Mouse (Mus musculus) liver, embryonic 15.5 days (tissue): ENCODE measurements at regions not wholly inside any gene's neighbourhood (a gene's known extent, or its start where the extent isn't known, plus 50 kb on each side); places are given as distances from the start of the nearest gene placed in this dataset.

ENCODE experiments used
- ATAC-seq: fragments of 200-750 bp; cut with Nextera tagmentation; 2 replicates; pipeline ENCODE4 v1.8.0; 2017; ENCODE audit warnings: moderate number of reproducible peaks, mild to moderate bottlenecking, moderate library complexity; ENCODE audit not compliant: insufficient read depth
- H3K27ac ChIP-seq: fragments of 300-500 bp; sonication (generic); replicated peaks from 2 replicates; pipeline ENCODE4 v1.5.1; 2015; ENCODE audit warnings: mild to moderate bottlenecking, inconsistent platforms
- H3K27me3 ChIP-seq: fragments of 300-500 bp; sonication (generic); 2 replicates; pipeline ENCODE4 v1.6.1; 2015; ENCODE audit warnings: mild to moderate bottlenecking, inconsistent platforms
- H3K36me3 ChIP-seq: fragments of 300-500 bp; sonication (generic); replicated peaks from 2 replicates; pipeline ENCODE4 v1.6.1; 2015; ENCODE audit warnings: moderate library complexity, mild to moderate bottlenecking, inconsistent platforms
- H3K4me1 ChIP-seq: fragments of 300-500 bp; sonication (generic); replicated peaks from 2 replicates; pipeline ENCODE4 v1.6.1; 2015; ENCODE audit warnings: inconsistent platforms
- H3K4me2 ChIP-seq: fragments of 300-500 bp; sonication (generic); 2 replicates; pipeline ENCODE4 v1.6.1; 2015; ENCODE audit warnings: moderate library complexity, mild to moderate bottlenecking, inconsistent platforms
- H3K4me3 ChIP-seq: fragments of 300-500 bp; sonication (generic); replicated peaks from 2 replicates; pipeline ENCODE4 v1.5.1; 2015; ENCODE audit warnings: mild to moderate bottlenecking, inconsistent platforms
- H3K9ac ChIP-seq: fragments of 300-500 bp; sonication (generic); 2 replicates; pipeline ENCODE4 v1.6.1; 2015; ENCODE audit warnings: moderate library complexity, mild to moderate bottlenecking, inconsistent platforms
- H3K9me3 ChIP-seq: fragments of 300-500 bp; sonication (generic); replicated peaks from 2 replicates; pipeline ENCODE4 v1.6.1; 2016; ENCODE audit warnings: inconsistent platforms
- WGBS: fragments of 180-500 bp; shearing (Covaris S2); methylation state at CpG from one replicate; pipeline ENCODE4 v1.1.7; 2015; ENCODE audit warnings: mixed read lengths; ENCODE audit not compliant: insufficient replicate concordance; 5-methylcytosine and 5-hydroxymethylcytosine counted together

DNA sequence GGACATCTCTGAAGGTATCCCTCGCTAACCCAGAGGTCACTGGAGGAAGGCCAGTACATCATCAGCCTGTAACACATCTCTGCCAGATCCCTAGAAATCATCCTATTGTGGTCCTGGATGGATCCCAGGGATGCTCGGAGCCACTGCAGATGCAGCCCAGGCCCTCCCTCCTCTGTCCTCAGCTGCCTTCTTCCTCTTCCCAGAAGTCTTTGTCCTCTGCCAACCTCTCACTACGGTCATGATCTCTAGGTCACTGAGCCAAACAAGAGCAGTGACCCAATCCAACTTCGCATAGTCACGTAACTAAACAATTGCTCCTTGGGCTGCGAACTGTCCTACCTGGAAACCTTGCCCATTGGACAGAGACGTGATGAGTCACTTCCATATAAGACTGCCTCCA lies 134.7 kb upstream of the Hs6st1 start:
- H3K36me3 ChIP-seq: no peaks in the 10 kb centered on the region
- no peaks in the 10 kb centered on the region for H3K9me3 ChIP-seq
- H3K9ac ChIP-seq: no peak overlapping the region
- no peak overlapping the region for H3K4me3 ChIP-seq
- H3K4me2 ChIP-seq: no peak overlapping the region
- no peak overlapping the region for H3K27ac ChIP-seq
- no peaks in the 10 kb centered on the region for H3K27me3 ChIP-seq
- WGBS: 71% methylated on average over 7 of the region's 7 CpGs
- 0 out of 2 replicates have a peak, but pooled peaks cover 3% of the 10 kb centered on the region for H3K4me1 ChIP-seq
- no peak for ATAC-seq

GRCm38 (mm10) chr1:35935099-35935651 lies 133.0 kb upstream of the Hs6st1 start:
- no peak for ATAC-seq
- WGBS: 36% methylated on average over 7 of the region's 7 CpGs

GRCm38 (mm10) chr1:35936362-35937093 lies 131.7 kb upstream of the Hs6st1 start:
- Histone ChIP-seq H3K36me3 (no peaks in the 10 kb centered on the region), H3K27me3 (no peaks in the 10 kb centered on the region), H3K9me3 (no peaks in the 10 kb centered on the region), H3K27ac (no peak overlapping the region), H3K4me2 (no peak overlapping the region), H3K9ac (no peak overlapping the region), H3K4me1 (no peaks in the 10 kb centered on the region), H3K4me3 (no peak overlapping the region)
- WGBS: 34% methylated on average over 5 of the region's 5 CpGs
- no peak for ATAC-seq

More at GRCm38 (mm10) chr1:35935099-35935651, 133.0 kb upstream of the Hs6st1 start:
- H3K9ac ChIP-seq: no peak overlapping the region
- H3K4me1 ChIP-seq: 0 out of 2 replicates have a peak, but pooled peaks cover 3% of the 10 kb centered on the region
- H3K9me3 ChIP-seq: no peaks in the 10 kb centered on the region
- no peaks in the 10 kb centered on the region for H3K36me3 ChIP-seq
- H3K4me2 ChIP-seq: no peak overlapping the region
- H3K27me3 ChIP-seq: no peaks in the 10 kb centered on the region
- H3K4me3 ChIP-seq: no peak overlapping the region
- no peak overlapping the region for H3K27ac ChIP-seq

GRCm38 (mm10) chr1:35940236-35940635 lies 128.0 kb upstream of the Hs6st1 start:
- Histone ChIP-seq H3K27me3 (no peaks in the 10 kb centered on the region), H3K4me3 (no peak overlapping the region), H3K4me1 (no peaks in the 10 kb centered on the region), H3K36me3 (no peaks in the 10 kb centered on the region), H3K4me2 (no peak overlapping the region), H3K27ac (no peak overlapping the region), H3K9ac (no peak overlapping the region), H3K9me3 (no peaks in the 10 kb centered on the region)
- 49% methylated on average over 2 of the region's 2 CpGs for WGBS
- no peak for ATAC-seq

DNA sequence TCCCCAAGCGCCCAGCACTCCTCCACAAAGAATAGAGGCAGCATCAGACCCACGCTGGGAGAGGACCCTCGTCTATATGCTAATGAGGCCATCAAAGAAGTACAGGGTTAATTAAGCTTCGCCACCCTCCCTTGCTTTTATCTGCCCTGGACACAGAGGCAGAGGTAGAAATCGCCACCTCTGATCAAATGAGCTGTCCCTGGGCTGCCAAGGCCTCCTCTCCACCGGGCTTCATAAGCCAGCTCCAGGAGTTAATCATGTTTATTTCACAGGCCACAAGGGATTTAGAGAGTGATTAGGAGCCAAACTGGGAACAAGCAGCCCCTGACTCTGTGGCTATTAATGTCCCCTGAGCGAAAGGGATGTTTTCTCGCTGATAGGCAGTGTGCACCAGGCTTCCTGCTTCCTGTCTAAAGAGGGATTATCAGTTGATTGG lies 126.5 kb upstream of the Hs6st1 start:
- Histone ChIP-seq H3K4me3 (no peak overlapping the region), H3K9ac (no peak overlapping the region), H3K36me3 (no peaks in the 10 kb centered on the region), H3K27ac (no peak overlapping the region), H3K27me3 (no peaks in the 10 kb centered on the region), H3K4me1 (no peaks in the 10 kb centered on the region), H3K9me3 (no peaks in the 10 kb centered on the region), H3K4me2 (no peak overlapping the region)
- ATAC-seq: no peak
- 34% methylated on average over 8 of the region's 8 CpGs for WGBS

GRCm38 (mm10) chr1:35942222-35942621 lies 126.0 kb upstream of the Hs6st1 start:
- Histone ChIP-seq H3K27me3 (no peaks in the 10 kb centered on the region), H3K27ac (no peak overlapping the region), H3K4me2 (no peak overlapping the region), H3K36me3 (no peaks in the 10 kb centered on the region), H3K4me1 (no peaks in the 10 kb centered on the region), H3K9me3 (no peaks in the 10 kb centered on the region), H3K9ac (no peak overlapping the region), H3K4me3 (no peak overlapping the region)
- WGBS: 38% methylated on average over 7 of the region's 7 CpGs
- ATAC-seq: no peak

DNA sequence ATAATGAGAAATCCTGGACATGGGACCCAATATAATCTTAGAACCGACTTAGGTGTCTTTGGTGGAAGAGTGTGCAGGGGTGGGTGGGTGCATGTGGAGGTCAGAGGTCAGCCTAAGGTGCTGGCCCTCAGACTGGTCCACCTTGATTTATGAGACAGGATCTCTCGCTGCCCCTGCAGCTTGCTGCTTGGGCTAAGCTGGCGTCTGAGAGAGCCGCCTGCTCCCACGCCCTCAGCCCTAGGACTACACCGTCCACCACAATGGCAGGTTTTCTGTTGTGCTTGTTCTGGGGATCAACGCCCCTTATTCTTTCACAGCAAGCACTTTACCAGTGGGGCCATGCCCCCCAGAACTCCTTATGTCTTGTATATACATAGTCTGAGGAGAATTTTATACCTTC lies 124.4 kb upstream of the Hs6st1 start:
- Histone ChIP-seq H3K36me3 (no peaks in the 10 kb centered on the region), H3K4me2 (no peak overlapping the region), H3K4me1 (no peaks in the 10 kb centered on the region), H3K4me3 (no peak overlapping the region), H3K27me3 (no peaks in the 10 kb centered on the region), H3K9ac (no peak overlapping the region), H3K9me3 (no peaks in the 10 kb centered on the region), H3K27ac (no peak overlapping the region)
- no peak for ATAC-seq
- 71% methylated on average over 7 of the region's 7 CpGs for WGBS

GRCm38 (mm10) chr1:35944376-35944775 lies 123.8 kb upstream of the Hs6st1 start:
- no peaks in the 10 kb centered on the region for H3K27me3 ChIP-seq
- no peak for ATAC-seq
- H3K36me3 ChIP-seq: no peaks in the 10 kb centered on the region
- no peaks in the 10 kb centered on the region for H3K9me3 ChIP-seq
- H3K4me2 ChIP-seq: no peak overlapping the region
- no peak overlapping the region for H3K4me3 ChIP-seq
- WGBS: 53% methylated on average over 5 of the region's 5 CpGs
- no peak overlapping the region for H3K27ac ChIP-seq
- H3K4me1 ChIP-seq: no peaks in the 10 kb centered on the region
- H3K9ac ChIP-seq: no peak overlapping the region

GRCm38 (mm10) chr1:35944849-35945248 lies 123.4 kb upstream of the Hs6st1 start:
- no peak for ATAC-seq
- Histone ChIP-seq H3K36me3 (no peaks in the 10 kb centered on the region), H3K9ac (no peak overlapping the region), H3K27me3 (no peaks in the 10 kb centered on the region), H3K4me1 (no peaks in the 10 kb centered on the region), H3K4me3 (no peak overlapping the region), H3K27ac (no peak overlapping the region), H3K4me2 (no peak overlapping the region), H3K9me3 (no peaks in the 10 kb centered on the region)
- 69% methylated on average over 8 of the region's 8 CpGs for WGBS

GRCm38 (mm10) chr1:35945596-35945995 lies 122.6 kb upstream of the Hs6st1 start:
- Histone ChIP-seq H3K4me2 (no peak overlapping the region), H3K4me1 (no peaks in the 10 kb centered on the region), H3K9ac (no peak overlapping the region), H3K27ac (no peak overlapping the region), H3K4me3 (no peak overlapping the region), H3K9me3 (no peaks in the 10 kb centered on the region), H3K36me3 (no peaks in the 10 kb centered on the region), H3K27me3 (no peaks in the 10 kb centered on the region)
- 70% methylated on average over 4 of the region's 4 CpGs for WGBS
- ATAC-seq: no peak

- Histone ChIP-seq H3K9ac (no peak overlapping the region), H3K4me1 (no peaks in the 10 kb centered on the region), H3K4me2 (no peak overlapping the region), H3K4me3 (no peak overlapping the region), H3K36me3 (no peaks in the 10 kb centered on the region), H3K27ac (no peak overlapping the region), H3K27me3 (no peaks in the 10 kb centered on the region), H3K9me3 (no peaks in the 10 kb centered on the region)
- 37% methylated on average over 5 of the region's 5 CpGs for WGBS
- ATAC-seq: no peak
These were observed 120.1 kb upstream of the Hs6st1 start for GRCm38 (mm10) chr1:35948104-35948503.

- Histone ChIP-seq H3K27ac (no peak overlapping the region), H3K9ac (no peak overlapping the region), H3K4me3 (no peak overlapping the region), H3K27me3 (no peaks in the 10 kb centered on the region), H3K4me1 (no peaks in the 10 kb centered on the region), H3K9me3 (no peaks in the 10 kb centered on the region), H3K4me2 (no peak overlapping the region), H3K36me3 (no peaks in the 10 kb centered on the region)
- WGBS: 27% methylated on average over 4 of the region's 4 CpGs
- ATAC-seq: no peak
These were observed 117.1 kb upstream of the Hs6st1 start for GRCm38 (mm10) chr1:35951082-35951481.
